9 mouse cellular contexts compared by ENCODE assay signal in genomic region chr7:96971027-96971996, GRCm38 (mm10). TPM values are rescaled to one million over a fixed set of nuclear protein-coding genes. Genes with fewer than 3 reads are reported as not detected.
DNase-seq lines count a peak whose midpoint lies in the region; ATAC-seq lines count a peak whose summit lies in the region.
"Had no signal": no experiment of that assay in that cellular context is flagged by ENCODE, and none has a peak within 500 bp of the region (broad histone marks: within the 10 kb centered on the region; RNA-seq: fewer than 3 reads in every experiment).

No protein-coding gene starts in this region.

- DNase-seq in midbrain, embryonic 11.5 days (ENCODE audit: low spot score, missing footprints): peak; percentile 77
- peak; percentile 12 to 17 for DNase-seq in heart, postnatal 14 days
- no peak for DNase-seq in ovary, postnatal 36 days (ENCODE audit: low spot score)
- no peak for DNase-seq in spleen, adult 18-20 months
- DNase-seq in left cerebral cortex, postnatal 14 days (ENCODE audit: low spot score in 2 of 2): no peak

- no peak for ATAC-seq in midbrain, embryonic 11.5 days (ENCODE audit: low FRiP score)
- ATAC-seq in midbrain, embryonic 13.5 days: no peak
- 0 out of 2 replicates have a peak, but pooled peaks have one; percentile 22 for ATAC-seq in liver, embryonic 15.5 days (ENCODE audit: insufficient read depth)
- no peak for ATAC-seq in neural tube, embryonic 15.5 days (ENCODE audit: low FRiP score)

- H3K27ac ChIP-seq in midbrain, embryonic 11.5 days (ENCODE audit: low read depth, low read length): no peak overlapping the region
- H3K27ac ChIP-seq in midbrain, embryonic 13.5 days: no peak overlapping the region
- H3K27ac ChIP-seq in liver, embryonic 15.5 days (replicated peaks): peak overlapping the region; percentile 19; the same call in 1 of the 2 replicates
- H3K27ac ChIP-seq in neural tube, embryonic 15.5 days (replicated peaks): no peak overlapping the region

- H3K27me3 ChIP-seq in midbrain, embryonic 11.5 days (ENCODE audit: control insufficient read depth, insufficient read depth, low read length): no peaks in the 10 kb centered on the region
- no peaks in the 10 kb centered on the region for H3K27me3 ChIP-seq in midbrain, embryonic 13.5 days
- H3K27me3 ChIP-seq in liver, embryonic 15.5 days: no peaks in the 10 kb centered on the region
- H3K27me3 ChIP-seq in neural tube, embryonic 15.5 days (replicated peaks): no peaks in the 10 kb centered on the region

- no peaks in the 10 kb centered on the region for H3K36me3 ChIP-seq in midbrain, embryonic 11.5 days (ENCODE audit: control insufficient read depth, insufficient read depth, low read length)
- no peaks in the 10 kb centered on the region for H3K36me3 ChIP-seq in midbrain, embryonic 13.5 days
- peaks cover 19% of the 10 kb centered on the region for H3K36me3 ChIP-seq in liver, embryonic 15.5 days (replicated peaks)
- no peaks in the 10 kb centered on the region for H3K36me3 ChIP-seq in neural tube, embryonic 15.5 days

- H3K9ac ChIP-seq in midbrain, embryonic 11.5 days (ENCODE audit: low read length): no peak overlapping the region
- no peak overlapping the region for H3K9ac ChIP-seq in midbrain, embryonic 13.5 days (replicated peaks)
- no peak overlapping the region; the same call in 1 of the 2 replicates for H3K9ac ChIP-seq in liver, embryonic 15.5 days
- H3K9ac ChIP-seq in neural tube, embryonic 15.5 days (replicated peaks): no peak overlapping the region

- intact Hi-C loops in heart, postnatal 14 days (cut with DNase I): loop anchor here (2.0 kb wide), 1 partner anchor 105 kb away; no protein-coding TSS in a partner anchor
- intact Hi-C loops in left cerebral cortex, postnatal 14 days (cut with DNase I): loop anchor here (5.0 kb wide), 1 partner anchor 326 kb away; no protein-coding TSS in a partner anchor

- H3K4me2 ChIP-seq in midbrain, embryonic 11.5 days: no peak overlapping the region
- no peak overlapping the region for H3K4me2 ChIP-seq in midbrain, embryonic 13.5 days (replicated peaks)
- peak overlapping the region; percentile 48 for H3K4me2 ChIP-seq in liver, embryonic 15.5 days
- H3K4me2 ChIP-seq in neural tube, embryonic 15.5 days: peak overlapping the region; percentile 23

- H3K9me3 ChIP-seq in midbrain, embryonic 11.5 days (ENCODE audit: control insufficient read depth, low read length): no peaks in the 10 kb centered on the region
- H3K9me3 ChIP-seq in midbrain, embryonic 13.5 days: no peaks in the 10 kb centered on the region
- no peaks in the 10 kb centered on the region for H3K9me3 ChIP-seq in liver, embryonic 15.5 days (replicated peaks)
- no peaks in the 10 kb centered on the region for H3K9me3 ChIP-seq in neural tube, embryonic 15.5 days (replicated peaks)
- H3K9me3 ChIP-seq: G1E had no signal

- H3K4me1 ChIP-seq in midbrain, embryonic 11.5 days (ENCODE audit: control insufficient read depth, insufficient read depth, low read length): no peaks in the 10 kb centered on the region
- peaks cover 7% of the 10 kb centered on the region; the same call in 1 of the 2 replicates for H3K4me1 ChIP-seq in midbrain, embryonic 13.5 days (replicated peaks)
- peaks cover 39% of the 10 kb centered on the region for H3K4me1 ChIP-seq in liver, embryonic 15.5 days (replicated peaks)
- H3K4me1 ChIP-seq in neural tube, embryonic 15.5 days: no peaks in the 10 kb centered on the region

- no peak overlapping the region for H3K4me3 ChIP-seq in midbrain, embryonic 11.5 days (ENCODE audit: low read depth, low read length)
- no peak overlapping the region for H3K4me3 ChIP-seq in midbrain, embryonic 13.5 days (replicated peaks)
- H3K4me3 ChIP-seq in liver, embryonic 15.5 days (replicated peaks): no peak overlapping the region
- no peak overlapping the region for H3K4me3 ChIP-seq in neural tube, embryonic 15.5 days (replicated peaks)

- 81% methylated on average over 21 of the region's 21 CpGs for WGBS in midbrain, embryonic 11.5 days
- 80% methylated on average over 21 of the region's 21 CpGs for WGBS in midbrain, embryonic 13.5 days
- 36% methylated on average over 21 of the region's 21 CpGs for WGBS in liver, embryonic 15.5 days (ENCODE audit: insufficient replicate concordance)
- WGBS in neural tube, embryonic 15.5 days: 72% methylated on average over 21 of the region's 21 CpGs

RNA-seq across cellular contexts. Expression of gene Nars2, which starts 20.0 kb away (rescaled TPM):
- 20.6 and 24.5 TPM in 2 replicates for polyA plus RNA-seq in midbrain, embryonic 11.5 days (2014; fragmentation: Nextera tagmentation; extraction: Ambion mirVana)
- polyA plus RNA-seq in midbrain, embryonic 13.5 days (2015; fragmentation: Nextera tagmentation; extraction: Ambion mirVana): 15.6 and 19.0 TPM in 2 replicates
- 10 to 100 TPM; 17.7 to 19.0 TPM for total RNA-seq in heart, postnatal 14 days (2021)
- 14.3 TPM in 2 replicates for polyA plus RNA-seq in liver, embryonic 15.5 days (2015; fragmentation: Nextera tagmentation; extraction: Ambion mirVana)
- polyA plus RNA-seq in neural tube, embryonic 15.5 days (2015; fragmentation: Nextera tagmentation; extraction: Ambion mirVana): 18.7 and 22.0 TPM in 2 replicates
- 10 to 100 TPM; 16.4 to 18.3 TPM for total RNA-seq in left cerebral cortex, postnatal 14 days (2021)

Comparison
In these comparisons a context has a peak if more than half of its experiments do, and no peak if none do; other contexts are left out.
1. DNase-seq: peak in midbrain, embryonic 11.5 days (single experiment) and heart, postnatal 14 days (2 of 2); none in ovary, postnatal 36 days (single experiment), spleen, adult 18-20 months (0 of 2) and left cerebral cortex, postnatal 14 days (0 of 2).
2. H3K4me2 ChIP-seq: peak in liver, embryonic 15.5 days (single experiment) and neural tube, embryonic 15.5 days (single experiment); none in midbrain, embryonic 11.5 days (single experiment) and midbrain, embryonic 13.5 days (single experiment).